Mouse (Mus musculus): Measurements from ENCODE around the gene Nfib. TPM values are rescaled to one million over a fixed set of nuclear protein-coding genes. Genes with fewer than 3 reads are reported as not detected.
A peak's percentile ranks its signal among the peaks of the same experiment; 100 is the strongest.

The Nfib gene
- total and polyA plus RNA-seq, 2 experiments = 16.4 to 50.0 TPM

DNA sequence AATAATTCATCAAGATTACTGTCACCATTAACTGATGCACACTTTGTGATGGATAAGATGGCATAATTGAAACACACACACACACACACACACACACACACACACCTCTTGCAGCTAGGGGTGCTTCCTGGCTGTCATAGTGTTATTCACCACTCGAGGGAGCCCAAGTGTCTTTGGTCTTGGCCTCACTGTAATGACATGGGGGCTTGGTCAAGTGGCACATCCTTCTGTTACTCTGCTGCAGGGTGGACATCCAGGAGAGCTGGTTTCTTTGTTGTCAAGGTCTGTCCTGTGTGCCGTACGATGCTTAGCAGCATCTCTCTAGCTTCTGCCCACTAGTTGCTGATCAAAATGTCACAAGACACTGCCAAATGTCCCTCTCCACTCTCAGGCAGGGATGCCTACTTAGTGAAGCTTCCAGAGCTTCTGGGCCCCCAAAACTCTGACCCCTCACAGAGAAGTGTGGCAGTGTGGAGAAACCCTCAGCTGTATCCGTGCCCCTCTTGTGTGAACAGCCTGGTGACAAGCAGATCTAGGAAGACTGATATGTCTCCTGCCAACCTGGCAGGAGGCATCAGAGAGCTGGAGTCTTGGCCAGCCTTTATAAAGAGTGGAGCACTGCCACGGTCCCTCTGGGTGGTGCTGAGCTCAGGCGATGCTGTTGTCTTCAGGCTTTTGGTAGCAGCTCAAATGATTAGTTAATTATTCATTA lies 62.4 kb downstream of the Nfib start:
- Histone ChIP-seq H3K27ac (replicated peaks; ENCODE audit: insufficient read depth, low read depth, low read length) (no peak overlapping the region), H3K79me2 (ENCODE audit: control insufficient read depth, insufficient read depth, low read length) (no peaks in the 10 kb centered on the region), H3K9ac (ENCODE audit: low read depth, low read length) (no peak overlapping the region), H3K36me3 (ENCODE audit: control insufficient read depth, insufficient read depth, low read length) (no peaks in the 10 kb centered on the region), H3K27me3 (ENCODE audit: control insufficient read depth, insufficient read depth, low read length) (no peaks in the 10 kb centered on the region), H3K4me3 (ENCODE audit: insufficient read depth, low read depth, low read length) (no peak overlapping the region), H3K4me1 (ENCODE audit: control insufficient read depth, insufficient read depth, low read length) (no peaks in the 10 kb centered on the region)
- peak; percentile 27 for DNase-seq (ENCODE audit: extremely low read depth, low read depth, low spot score)
- TF ChIP-seq POLR2A (IDR thresholded peaks at IDR 0.05; ENCODE audit: extremely low read depth, insufficient read depth, low read length) (no peak), CTCF (IDR thresholded peaks at IDR 0.05; ENCODE audit: low read depth, low read length) (peak; percentile 3; the same call in 1 of the 2 replicates)
- WGBS = 35% methylated on average over 6 of the region's 6 CpGs

- Histone ChIP-seq H3K27me3 (ENCODE audit: control insufficient read depth, insufficient read depth, low read length) (no peaks in the 10 kb centered on the region), H3K27ac (replicated peaks; ENCODE audit: insufficient read depth, low read depth, low read length) (no peak overlapping the region), H3K36me3 (ENCODE audit: control insufficient read depth, insufficient read depth, low read length) (no peaks in the 10 kb centered on the region), H3K4me3 (ENCODE audit: insufficient read depth, low read depth, low read length) (no peak overlapping the region), H3K9ac (ENCODE audit: low read depth, low read length) (no peak overlapping the region), H3K79me2 (ENCODE audit: control insufficient read depth, insufficient read depth, low read length) (no peaks in the 10 kb centered on the region), H3K4me1 (ENCODE audit: control insufficient read depth, insufficient read depth, low read length) (no peaks in the 10 kb centered on the region)
- TF ChIP-seq CTCF (IDR thresholded peaks at IDR 0.05; ENCODE audit: low read depth, low read length) (no peak), POLR2A (IDR thresholded peaks at IDR 0.05; ENCODE audit: extremely low read depth, insufficient read depth, low read length) (no peak)
- DNase-seq (ENCODE audit: extremely low read depth, low read depth, low spot score) = no peak
- 77% methylated on average over 5 of the region's 5 CpGs for WGBS
Measured at GRCm38 (mm10) chr4:82641066-82641680, 64.4 kb downstream of the Nfib start.

DNA sequence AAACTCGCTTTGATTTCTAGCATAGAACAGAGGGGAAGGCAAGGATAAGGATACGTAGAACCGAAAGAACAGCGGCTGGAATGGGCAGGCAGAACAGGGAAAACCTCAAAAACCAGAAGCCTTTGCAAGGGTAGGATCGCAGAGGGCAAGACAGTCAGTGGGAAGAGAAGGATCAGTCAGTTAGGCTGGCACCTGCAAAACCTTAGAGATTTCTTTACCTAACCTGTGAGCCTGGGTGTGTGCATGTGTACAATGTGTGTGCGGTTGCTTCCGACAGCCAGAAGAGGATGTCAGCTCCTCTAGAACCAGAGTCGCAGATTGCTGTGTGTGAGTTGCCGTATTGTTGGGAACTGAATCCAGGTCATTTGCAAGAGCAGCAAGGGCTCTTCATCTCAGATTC lies 67.3 kb downstream of the Nfib start:
- WGBS = 95% methylated on average over 9 of the region's 9 CpGs

GRCm38 (mm10) chr4:82637633-82638032 lies 67.9 kb downstream of the Nfib start:
- DNase-seq (ENCODE audit: extremely low read depth, low read depth, low spot score) = no peak
- WGBS = 82% methylated on average over 4 of the region's 4 CpGs
- no peaks in the 10 kb centered on the region for H3K36me3 ChIP-seq (ENCODE audit: control insufficient read depth, insufficient read depth, low read length)
- no peak overlapping the region for H3K9ac ChIP-seq (ENCODE audit: low read depth, low read length)
- H3K27ac ChIP-seq (replicated peaks; ENCODE audit: insufficient read depth, low read depth, low read length) = no peak overlapping the region
- H3K4me3 ChIP-seq (ENCODE audit: insufficient read depth, low read depth, low read length) = no peak overlapping the region
- H3K27me3 ChIP-seq (ENCODE audit: control insufficient read depth, insufficient read depth, low read length) = no peaks in the 10 kb centered on the region
- no peaks in the 10 kb centered on the region for H3K4me1 ChIP-seq (ENCODE audit: control insufficient read depth, insufficient read depth, low read length)
- no peak for TF ChIP-seq CTCF (IDR thresholded peaks at IDR 0.05; ENCODE audit: low read depth, low read length)
- TF ChIP-seq POLR2A (IDR thresholded peaks at IDR 0.05; ENCODE audit: extremely low read depth, insufficient read depth, low read length) = no peak
- H3K79me2 ChIP-seq (ENCODE audit: control insufficient read depth, insufficient read depth, low read length) = no peaks in the 10 kb centered on the region

More for the DNA sequence above, 67.3 kb downstream of the Nfib start:
- no peaks in the 10 kb centered on the region for H3K27me3 ChIP-seq (ENCODE audit: control insufficient read depth, insufficient read depth, low read length)
- no peak for TF ChIP-seq POLR2A (IDR thresholded peaks at IDR 0.05; ENCODE audit: extremely low read depth, insufficient read depth, low read length)
- TF ChIP-seq CTCF (IDR thresholded peaks at IDR 0.05; ENCODE audit: low read depth, low read length) = no peak
- DNase-seq (ENCODE audit: extremely low read depth, low read depth, low spot score) = no peak
- no peaks in the 10 kb centered on the region for H3K4me1 ChIP-seq (ENCODE audit: control insufficient read depth, insufficient read depth, low read length)
- H3K9ac ChIP-seq (ENCODE audit: low read depth, low read length) = no peak overlapping the region
- no peak overlapping the region for H3K27ac ChIP-seq (replicated peaks; ENCODE audit: insufficient read depth, low read depth, low read length)
- H3K79me2 ChIP-seq (ENCODE audit: control insufficient read depth, insufficient read depth, low read length) = no peaks in the 10 kb centered on the region
- H3K4me3 ChIP-seq (ENCODE audit: insufficient read depth, low read depth, low read length) = no peak overlapping the region
- no peaks in the 10 kb centered on the region for H3K36me3 ChIP-seq (ENCODE audit: control insufficient read depth, insufficient read depth, low read length)

GRCm38 (mm10) chr4:82636658-82637057 lies 68.9 kb downstream of the Nfib start:
- DNase-seq (ENCODE audit: extremely low read depth, low read depth, low spot score) = no peak
- no peak for TF ChIP-seq CTCF (IDR thresholded peaks at IDR 0.05; ENCODE audit: low read depth, low read length)
- TF ChIP-seq POLR2A (IDR thresholded peaks at IDR 0.05; ENCODE audit: extremely low read depth, insufficient read depth, low read length) = no peak
- WGBS = 84% methylated on average over 5 of the region's 5 CpGs

GRCm38 (mm10) chr4:82635881-82636280 lies 69.7 kb downstream of the Nfib start:
- no peaks in the 10 kb centered on the region for H3K79me2 ChIP-seq (ENCODE audit: control insufficient read depth, insufficient read depth, low read length)
- no peaks in the 10 kb centered on the region for H3K36me3 ChIP-seq (ENCODE audit: control insufficient read depth, insufficient read depth, low read length)
- no peak overlapping the region for H3K9ac ChIP-seq (ENCODE audit: low read depth, low read length)
- WGBS = 50% methylated on average over 5 of the region's 5 CpGs
- no peaks in the 10 kb centered on the region for H3K27me3 ChIP-seq (ENCODE audit: control insufficient read depth, insufficient read depth, low read length)
- H3K4me1 ChIP-seq (ENCODE audit: control insufficient read depth, insufficient read depth, low read length) = no peaks in the 10 kb centered on the region
- no peak for DNase-seq (ENCODE audit: extremely low read depth, low read depth, low spot score)
- no peak overlapping the region for H3K4me3 ChIP-seq (ENCODE audit: insufficient read depth, low read depth, low read length)
- H3K27ac ChIP-seq (replicated peaks; ENCODE audit: insufficient read depth, low read depth, low read length) = no peak overlapping the region
- TF ChIP-seq CTCF (IDR thresholded peaks at IDR 0.05; ENCODE audit: low read depth, low read length) (no peak), POLR2A (IDR thresholded peaks at IDR 0.05; ENCODE audit: extremely low read depth, insufficient read depth, low read length) (no peak)

More at GRCm38 (mm10) chr4:82636658-82637057, 68.9 kb downstream of the Nfib start:
- Histone ChIP-seq H3K4me3 (ENCODE audit: insufficient read depth, low read depth, low read length) (no peak overlapping the region), H3K9ac (ENCODE audit: low read depth, low read length) (no peak overlapping the region), H3K4me1 (ENCODE audit: control insufficient read depth, insufficient read depth, low read length) (no peaks in the 10 kb centered on the region), H3K27me3 (ENCODE audit: control insufficient read depth, insufficient read depth, low read length) (no peaks in the 10 kb centered on the region), H3K36me3 (ENCODE audit: control insufficient read depth, insufficient read depth, low read length) (no peaks in the 10 kb centered on the region), H3K79me2 (ENCODE audit: control insufficient read depth, insufficient read depth, low read length) (no peaks in the 10 kb centered on the region), H3K27ac (replicated peaks; ENCODE audit: insufficient read depth, low read depth, low read length) (no peak overlapping the region)

Measured in liver, adult 2 months (tissue).